Mouse (Mus musculus): ENCODE measurements around the gene Zbtb42. TPM values are rescaled to one million over a fixed set of nuclear protein-coding genes. Genes with fewer than 3 reads are reported as not detected.

Gene Zbtb42
- total and polyA plus RNA-seq, 2 experiments from 2014 or later: 1.2 to 1.5 TPM

GRCm38 (mm10) chr12:112658619-112659018 is 20.0 kb upstream of the Zbtb42 start:
- no peak for ATAC-seq (ENCODE audit: low FRiP score)
- TF ChIP-seq CTCF (IDR thresholded peaks at IDR 0.05): no peak
- Histone ChIP-seq H3K9ac (replicated peaks; ENCODE audit: low read length, poor library complexity, severe bottlenecking) (no peak overlapping the region), H3K27me3 (ENCODE audit: insufficient read depth, low read length) (no peaks in the 10 kb centered on the region), H3K4me1 (ENCODE audit: insufficient read depth, low read length) (no peaks in the 10 kb centered on the region), H3K9me3 (ENCODE audit: low read length) (no peaks in the 10 kb centered on the region), H3K36me3 (ENCODE audit: insufficient read depth, low read length) (peaks cover 68% of the 10 kb centered on the region), H3K4me3 (ENCODE audit: low read depth, low read length) (no peak overlapping the region), H3K27ac (ENCODE audit: low read depth, low read length) (no peak overlapping the region), H3K4me2 (ENCODE audit: low read depth, low read length, poor library complexity, severe bottlenecking) (no peak overlapping the region)
- peak; percentile 54 for DNase-seq (ENCODE audit: low spot score)
- WGBS: 93% methylated on average over 7 of the region's 7 CpGs

DNA sequence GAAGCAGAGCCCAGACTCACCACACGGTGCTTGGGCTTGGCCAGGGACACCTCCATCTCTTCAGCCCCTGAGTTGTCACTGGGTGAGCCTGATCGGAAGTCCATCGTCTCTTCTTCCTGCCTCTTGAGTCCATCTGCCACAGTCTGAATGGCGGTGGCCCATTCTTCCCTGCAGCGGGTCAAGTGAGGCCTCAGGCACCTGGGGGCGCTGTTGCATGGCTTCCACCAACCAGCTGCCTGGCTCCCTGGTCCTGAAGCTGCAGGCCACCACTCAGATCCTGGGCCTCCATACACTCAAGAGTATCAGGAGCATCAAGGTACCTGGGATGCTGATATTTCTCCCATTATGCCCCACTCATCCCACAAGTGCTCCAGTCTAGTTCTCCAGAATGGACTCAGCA is 19.5 kb upstream of the Zbtb42 start:
- no peak overlapping the region for H3K27ac ChIP-seq (ENCODE audit: low read depth, low read length)
- H3K9me3 ChIP-seq (ENCODE audit: low read length): no peaks in the 10 kb centered on the region
- H3K27me3 ChIP-seq (ENCODE audit: insufficient read depth, low read length): no peaks in the 10 kb centered on the region
- ATAC-seq (ENCODE audit: low FRiP score) (no peak), DNase-seq (ENCODE audit: low spot score) (no peak)
- H3K4me3 ChIP-seq (ENCODE audit: low read depth, low read length): no peak overlapping the region
- peak; percentile 59 for TF ChIP-seq CTCF (IDR thresholded peaks at IDR 0.05)
- H3K9ac ChIP-seq (replicated peaks; ENCODE audit: low read length, poor library complexity, severe bottlenecking): no peak overlapping the region
- H3K4me1 ChIP-seq (ENCODE audit: insufficient read depth, low read length): no peaks in the 10 kb centered on the region
- peaks cover 68% of the 10 kb centered on the region for H3K36me3 ChIP-seq (ENCODE audit: insufficient read depth, low read length)
- 74% methylated on average over 6 of the region's 6 CpGs for WGBS
- no peak overlapping the region for H3K4me2 ChIP-seq (ENCODE audit: low read depth, low read length, poor library complexity, severe bottlenecking)

- Histone ChIP-seq H3K36me3 (ENCODE audit: insufficient read depth, low read length) (peaks cover 54% of the 10 kb centered on the region), H3K4me2 (ENCODE audit: low read depth, low read length, poor library complexity, severe bottlenecking) (no peak overlapping the region), H3K9ac (replicated peaks; ENCODE audit: low read length, poor library complexity, severe bottlenecking) (no peak overlapping the region), H3K27me3 (ENCODE audit: insufficient read depth, low read length) (no peaks in the 10 kb centered on the region), H3K27ac (ENCODE audit: low read depth, low read length) (no peak overlapping the region; the same call in none of the 2 replicates), H3K9me3 (ENCODE audit: low read length) (no peaks in the 10 kb centered on the region), H3K4me1 (ENCODE audit: insufficient read depth, low read length) (peaks cover 8% of the 10 kb centered on the region), H3K4me3 (ENCODE audit: low read depth, low read length) (no peak overlapping the region)
- ATAC-seq (ENCODE audit: low FRiP score) (0 out of 2 replicates have a peak, but pooled peaks have one; percentile 11), DNase-seq (ENCODE audit: low spot score) (peak; percentile 88)
- WGBS: 24% methylated on average over 5 of the region's 5 CpGs
- 0 out of 2 replicates have a peak, but pooled peaks have one; percentile 5 for TF ChIP-seq CTCF (IDR thresholded peaks at IDR 0.05)
Observed at GRCm38 (mm10) chr12:112660576-112661326, 17.9 kb upstream of the Zbtb42 start.

DNA sequence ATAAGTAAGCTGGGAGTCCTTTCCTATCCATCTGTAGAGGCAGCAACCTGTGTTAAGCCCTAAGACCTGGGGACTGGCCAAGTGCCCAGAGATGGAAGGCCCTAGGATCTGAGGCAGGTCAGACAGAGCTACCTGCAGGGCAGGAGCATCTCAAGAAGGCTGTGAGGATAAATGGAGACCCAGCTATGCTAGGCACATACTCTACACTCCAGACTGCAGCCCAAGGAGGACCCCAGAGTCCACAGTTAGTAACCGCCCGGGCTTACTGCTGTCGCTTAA is 17.4 kb upstream of the Zbtb42 start:
- WGBS: 53% methylated on average over 3 of the region's 3 CpGs
- peaks cover 10% of the 10 kb centered on the region for H3K4me1 ChIP-seq (ENCODE audit: insufficient read depth, low read length)
- H3K36me3 ChIP-seq (ENCODE audit: insufficient read depth, low read length): peaks cover 48% of the 10 kb centered on the region
- no peak overlapping the region for H3K4me3 ChIP-seq (ENCODE audit: low read depth, low read length)
- no peak overlapping the region; the same call in 1 of the 2 replicates for H3K27ac ChIP-seq (ENCODE audit: low read depth, low read length)
- H3K9me3 ChIP-seq (ENCODE audit: low read length): no peaks in the 10 kb centered on the region
- DNase-seq (ENCODE audit: low spot score) (no peak), ATAC-seq (ENCODE audit: low FRiP score) (no peak)
- no peak overlapping the region for H3K9ac ChIP-seq (replicated peaks; ENCODE audit: low read length, poor library complexity, severe bottlenecking)
- no peak for TF ChIP-seq CTCF (IDR thresholded peaks at IDR 0.05)
- H3K27me3 ChIP-seq (ENCODE audit: insufficient read depth, low read length): no peaks in the 10 kb centered on the region
- H3K4me2 ChIP-seq (ENCODE audit: low read depth, low read length, poor library complexity, severe bottlenecking): no peak overlapping the region

- no peak overlapping the region for H3K4me3 ChIP-seq (ENCODE audit: low read depth, low read length)
- no peaks in the 10 kb centered on the region for H3K27me3 ChIP-seq (ENCODE audit: insufficient read depth, low read length)
- H3K36me3 ChIP-seq (ENCODE audit: insufficient read depth, low read length): peaks cover 43% of the 10 kb centered on the region
- H3K9ac ChIP-seq (replicated peaks; ENCODE audit: low read length, poor library complexity, severe bottlenecking): no peak overlapping the region
- peaks cover 13% of the 10 kb centered on the region for H3K4me1 ChIP-seq (ENCODE audit: insufficient read depth, low read length)
- H3K27ac ChIP-seq (ENCODE audit: low read depth, low read length): no peak overlapping the region
- TF ChIP-seq CTCF (IDR thresholded peaks at IDR 0.05): no peak
- 74% methylated on average over 9 of the region's 9 CpGs for WGBS
- no peak for DNase-seq (ENCODE audit: low spot score)
- no peak overlapping the region for H3K4me2 ChIP-seq (ENCODE audit: low read depth, low read length, poor library complexity, severe bottlenecking)
- ATAC-seq (ENCODE audit: low FRiP score): no peak
- no peaks in the 10 kb centered on the region for H3K9me3 ChIP-seq (ENCODE audit: low read length)
Observed at GRCm38 (mm10) chr12:112661851-112662250, 16.8 kb upstream of the Zbtb42 start.

- 54% methylated on average over 11 of the region's 11 CpGs for WGBS
- H3K9me3 ChIP-seq (ENCODE audit: low read length): no peaks in the 10 kb centered on the region
- no peak for TF ChIP-seq CTCF (IDR thresholded peaks at IDR 0.05)
- no peaks in the 10 kb centered on the region for H3K27me3 ChIP-seq (ENCODE audit: insufficient read depth, low read length)
- H3K9ac ChIP-seq (replicated peaks; ENCODE audit: low read length, poor library complexity, severe bottlenecking): peak overlapping the region; percentile 36; the same call in 1 of the 2 replicates
- no peak overlapping the region for H3K4me2 ChIP-seq (ENCODE audit: low read depth, low read length, poor library complexity, severe bottlenecking)
- peaks cover 39% of the 10 kb centered on the region for H3K36me3 ChIP-seq (ENCODE audit: insufficient read depth, low read length)
- no peak overlapping the region for H3K27ac ChIP-seq (ENCODE audit: low read depth, low read length)
- DNase-seq (ENCODE audit: low spot score) (no peak), ATAC-seq (ENCODE audit: low FRiP score) (no peak)
- H3K4me3 ChIP-seq (ENCODE audit: low read depth, low read length): no peak overlapping the region
- peaks cover 13% of the 10 kb centered on the region for H3K4me1 ChIP-seq (ENCODE audit: insufficient read depth, low read length)
Observed at GRCm38 (mm10) chr12:112663303-112663702, 15.3 kb upstream of the Zbtb42 start.

All from midbrain, postnatal 0 days (tissue).